Mouse (Mus musculus) heart, adult 2 months (tissue): Measurements from ENCODE around the gene Col3a1. TPM values are rescaled to one million over a fixed set of nuclear protein-coding genes. Genes with fewer than 3 reads are reported as not detected.

Experiments used
- DNase-seq, 2 experiments: peaks; one replicate each; pipeline ENCODE4 v3.0.0; 2021
- H3K27ac ChIP-seq: fragments of 200-600 bp; 2 replicates; pipeline ENCODE4 v1.8.1; 2022
- H3K27me3 ChIP-seq: fragments of 200-500 bp; 2 replicates; pipeline ENCODE4 v1.6.1; 2012; ENCODE audit warnings: mild to moderate bottlenecking, low read length, inconsistent platforms, mixed read lengths; ENCODE audit not compliant: control insufficient read depth, insufficient read depth
- H3K36me3 ChIP-seq: fragments of 200-500 bp; 2 replicates; pipeline ENCODE4 v1.6.1; 2012; ENCODE audit warnings: low read length, inconsistent platforms; ENCODE audit not compliant: control insufficient read depth, insufficient read depth
- H3K4me1 ChIP-seq: fragments of 200-500 bp; 2 replicates; pipeline ENCODE4 v1.6.1; 2011; ENCODE audit warnings: low read length; ENCODE audit not compliant: control insufficient read depth, insufficient read depth
- H3K4me3 ChIP-seq: fragments of 200-600 bp; 2 replicates; pipeline ENCODE4 v1.8.1; 2022
- H3K79me2 ChIP-seq: fragments of 200-500 bp; replicated peaks from 2 replicates; pipeline ENCODE4 v1.6.1; 2012; ENCODE audit warnings: mild to moderate bottlenecking, inconsistent platforms, low read length, moderate library complexity, mixed read lengths; ENCODE audit not compliant: control insufficient read depth, insufficient read depth
- H3K9ac ChIP-seq: fragments of 200-500 bp; 2 replicates; pipeline ENCODE4 v1.6.1; 2012; ENCODE audit warnings: low read depth, mild to moderate bottlenecking, control low read depth, inconsistent platforms, low read length, mixed read lengths
- CTCF ChIP-seq: fragments of 200-600 bp; IDR thresholded peaks from 2 replicates; pipeline ENCODE4 v1.8.1; 2022; ENCODE audit warnings: antibody characterized with exemption, mild to moderate bottlenecking, moderate library complexity
- EP300 ChIP-seq: fragments of 200-500 bp; IDR thresholded peaks from 2 replicates; pipeline ENCODE4 v1.6.1; 2011; ENCODE audit warnings: low read depth, low read length, control low read depth; ENCODE audit not compliant: insufficient read depth
- POLR2A ChIP-seq: fragments of 200-500 bp; IDR thresholded peaks from 2 replicates; pipeline ENCODE4 v1.6.1; 2011; ENCODE audit warnings: mild to moderate bottlenecking, low read depth, low read length, control low read depth; ENCODE audit not compliant: insufficient read depth
- WGBS: fragments of 180-500 bp; shearing (Covaris S2); methylation state at CpG from one replicate; pipeline ENCODE4 v1.1.7; 2018; 5-methylcytosine and 5-hydroxymethylcytosine counted together
- intact Hi-C: fragments of 180-260 bp; cut with DNase I; formaldehyde crosslinking; loops from one replicate; pipeline ENCODE4 v1.15.1; 2025
- polyA plus RNA-seq: library from polyadenylated mRNA; depleted of rRNA; stranded (reverse); fragments of >200 nt; gene quantifications from 2 replicates; pipeline ENCODE4 v1.2.3, GENCODE M21; 2012
- total RNA-seq, 2 experiments: library from RNA; stranded (reverse); gene quantifications; 2 replicates each; pipeline ENCODE4 v1.2.3; 2021

Gene Col3a1
- total and polyA plus RNA-seq, 3 experiments = 77.8 to 183 (median 78.8) TPM

GRCm38 (mm10) chr1:45318241-45318640 is 6.9 kb downstream of the Col3a1 start:
- Histone ChIP-seq H3K4me3 (no peak overlapping the region), H3K36me3 (no peaks in the 10 kb centered on the region; the same call in 1 of the 2 replicates), H3K9ac (no peak overlapping the region), H3K27ac (no peak overlapping the region), H3K4me1 (peaks cover 2% of the 10 kb centered on the region), H3K27me3 (no peaks in the 10 kb centered on the region), H3K79me2 (no peaks in the 10 kb centered on the region)
- intact Hi-C loops = loop anchor here (5.0 to 10.0 kb wide), 3 partner anchors 133 to 1093 kb away; partner anchors contain the start of gene Gulp1
- DNase-seq = no peak
- TF ChIP-seq EP300 = no peak
- no peak for TF ChIP-seq CTCF
- TF ChIP-seq POLR2A = no peak
- whole genome bisulfite sequencing = 63% methylated on average over 1 of the region's 1 CpGs

GRCm38 (mm10) chr1:45320861-45321260 is 9.5 kb downstream of the Col3a1 start:
- Histone ChIP-seq H3K4me1 (peaks cover 2% of the 10 kb centered on the region), H3K9ac (no peak overlapping the region), H3K36me3 (no peaks in the 10 kb centered on the region; the same call in 1 of the 2 replicates), H3K27me3 (no peaks in the 10 kb centered on the region), H3K79me2 (no peaks in the 10 kb centered on the region), H3K4me3 (no peak overlapping the region), H3K27ac (no peak overlapping the region)
- DNase-seq = no peak
- intact Hi-C loops = no loop called here
- no peak for TF ChIP-seq POLR2A
- no peak for TF ChIP-seq EP300
- no peak for TF ChIP-seq CTCF

- Histone ChIP-seq H3K4me3 (no peak overlapping the region), H3K79me2 (no peaks in the 10 kb centered on the region), H3K36me3 (no peaks in the 10 kb centered on the region), H3K27ac (no peak overlapping the region), H3K27me3 (no peaks in the 10 kb centered on the region), H3K9ac (no peak overlapping the region), H3K4me1 (no peaks in the 10 kb centered on the region)
- DNase-seq = no peak
- 80% methylated on average over 1 of the region's 1 CpGs for WGBS
- intact Hi-C loops = no loop called here
- TF ChIP-seq POLR2A (no peak), CTCF (no peak), EP300 (no peak)
Observed at GRCm38 (mm10) chr1:45329149-45329548, 17.8 kb downstream of the Col3a1 start.

- TF ChIP-seq EP300 (no peak), CTCF (no peak), POLR2A (no peak)
- Histone ChIP-seq H3K27me3 (no peaks in the 10 kb centered on the region), H3K4me3 (no peak overlapping the region), H3K4me1 (no peaks in the 10 kb centered on the region; the same call in 1 of the 2 replicates), H3K9ac (no peak overlapping the region), H3K36me3 (no peaks in the 10 kb centered on the region), H3K79me2 (no peaks in the 10 kb centered on the region), H3K27ac (peak overlapping the region; percentile 51)
- peak in 1 of 2 experiments; percentile 29 for DNase-seq
- intact Hi-C loops = loop anchor here (10.0 kb wide), 1 partner anchor 269 kb away; no protein-coding TSS in a partner anchor
- WGBS = 65% methylated on average over 4 of the region's 4 CpGs
Observed at GRCm38 (mm10) chr1:45355944-45356343, 44.6 kb downstream of the Col3a1 start.

- no peak overlapping the region for H3K4me3 ChIP-seq
Observed at GRCm38 (mm10) chr1:45358020-45358419, 46.7 kb downstream of the Col3a1 start.

GRCm38 (mm10) chr1:45359147-45359546 is 47.8 kb downstream of the Col3a1 start:
- H3K4me1 ChIP-seq = no peaks in the 10 kb centered on the region; the same call in 1 of the 2 replicates
- no peaks in the 10 kb centered on the region for H3K79me2 ChIP-seq
- no peak for DNase-seq
- 50% methylated on average over 2 of the region's 2 CpGs for WGBS
- intact Hi-C loops = loop anchor here (10.0 kb wide), 1 partner anchor 266 kb away; no protein-coding TSS in a partner anchor
- no peak overlapping the region for H3K9ac ChIP-seq
- no peak for TF ChIP-seq CTCF
- TF ChIP-seq POLR2A = no peak
- TF ChIP-seq EP300 = no peak
- H3K4me3 ChIP-seq = no peak overlapping the region
- H3K27me3 ChIP-seq = no peaks in the 10 kb centered on the region
- no peak overlapping the region for H3K27ac ChIP-seq
- H3K36me3 ChIP-seq = no peaks in the 10 kb centered on the region

More at GRCm38 (mm10) chr1:45358020-45358419, 46.7 kb downstream of the Col3a1 start:
- intact Hi-C loops = loop anchor here (10.0 kb wide), 1 partner anchor 267 kb away; no protein-coding TSS in a partner anchor
- no peak overlapping the region for H3K9ac ChIP-seq
- no peaks in the 10 kb centered on the region for H3K79me2 ChIP-seq
- no peak overlapping the region for H3K27ac ChIP-seq
- WGBS = 80% methylated on average over 1 of the region's 1 CpGs
- no peaks in the 10 kb centered on the region; the same call in 1 of the 2 replicates for H3K4me1 ChIP-seq
- H3K27me3 ChIP-seq = no peaks in the 10 kb centered on the region
- H3K36me3 ChIP-seq = no peaks in the 10 kb centered on the region
- TF ChIP-seq POLR2A = no peak
- TF ChIP-seq EP300 = no peak
- TF ChIP-seq CTCF = no peak
- no peak for DNase-seq
